Mouse (Mus musculus) stomach, embryonic 14.5 days (tissue): ENCODE results near the gene Mtif3. TPM values are rescaled to one million over a fixed set of nuclear protein-coding genes. Genes with fewer than 3 reads are reported as not detected.

Experiments used
- ATAC-seq: fragments of 200-750 bp; cut with Nextera tagmentation; 2 replicates; pipeline ENCODE4 v1.8.0; 2017; ENCODE audit warnings: low read depth, moderate TSS enrichment; ENCODE audit not compliant: insufficient number of reproducible peaks, insufficient read depth, low FRiP score
- H3K27ac ChIP-seq: fragments of 300-500 bp; sonication (generic); 2 replicates; pipeline ENCODE4 v1.5.1; 2014; ENCODE audit warnings: mild to moderate bottlenecking, low read length, moderate library complexity, mixed read lengths
- H3K27me3 ChIP-seq: fragments of 300-500 bp; sonication (generic); 2 replicates; pipeline ENCODE4 v1.6.1; 2014; ENCODE audit warnings: low read length, control low read depth, mixed read lengths; ENCODE audit not compliant: control insufficient read depth, insufficient read depth
- H3K36me3 ChIP-seq: fragments of 300-500 bp; sonication (generic); 2 replicates; pipeline ENCODE4 v1.6.1; 2014; ENCODE audit warnings: mild to moderate bottlenecking, control low read depth, low read length, moderate library complexity, mixed read lengths; ENCODE audit not compliant: control insufficient read depth, insufficient read depth
- H3K4me1 ChIP-seq: fragments of 300-500 bp; sonication (generic); 2 replicates; pipeline ENCODE4 v1.6.1; 2014; ENCODE audit warnings: low read length, control low read depth, mixed read lengths; ENCODE audit not compliant: control insufficient read depth, insufficient read depth
- H3K4me2 ChIP-seq: fragments of 300-500 bp; sonication (generic); replicated peaks from 2 replicates; pipeline ENCODE4 v1.6.1; 2014; ENCODE audit warnings: low read depth, low read length, control low read depth
- H3K4me3 ChIP-seq: fragments of 300-500 bp; sonication (generic); 2 replicates; pipeline ENCODE4 v1.5.1; 2014; ENCODE audit warnings: low read depth, low read length, control low read depth
- H3K9ac ChIP-seq: fragments of 300-500 bp; sonication (generic); replicated peaks from 2 replicates; pipeline ENCODE4 v1.6.1; 2014; ENCODE audit warnings: low read depth, mild to moderate bottlenecking, control low read depth, low read length, moderate library complexity, mixed read lengths
- H3K9me3 ChIP-seq: fragments of 300-500 bp; sonication (generic); 2 replicates; pipeline ENCODE4 v1.6.1; 2016; ENCODE audit warnings: low read depth, low read length, control low read depth; ENCODE audit not compliant: control insufficient read depth
- WGBS: fragments of 180-500 bp; shearing (Covaris S2); extraction: QIAGEN DNeasy Blood & Tissue Kit; methylation state at CpG from one replicate; pipeline ENCODE4 v1.1.7; 2014; 5-methylcytosine and 5-hydroxymethylcytosine counted together
- polyA plus RNA-seq: library from polyadenylated mRNA; unstranded; fragments of >200 nt; fragmentation: Nextera tagmentation; extraction: Ambion mirVana; gene quantifications from 2 replicates; pipeline ENCODE4 v1.2.1, GENCODE M21; 2014

Mtif3 gene
- polyA plus RNA-seq, 1 experiment from 2014 or later: 29.9 TPM

DNA sequence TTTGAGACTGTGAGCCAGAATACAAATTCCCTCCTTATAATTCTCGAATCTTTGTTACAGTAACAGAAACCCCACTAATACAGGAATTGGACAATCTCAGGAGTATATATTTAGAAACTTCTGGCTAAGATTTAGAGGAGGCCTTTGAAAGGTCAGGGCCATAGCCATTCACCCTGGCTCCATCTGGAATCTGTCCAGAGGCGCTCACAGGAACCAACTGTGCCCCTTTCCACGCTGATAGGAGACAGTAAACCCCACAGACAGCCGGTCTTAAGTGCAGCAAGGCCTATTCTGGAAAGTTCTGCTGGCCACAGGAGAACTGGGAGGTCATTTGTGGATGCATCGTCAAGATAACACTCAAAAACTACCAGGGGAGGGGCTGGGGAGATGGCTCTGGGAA is 25.5 kb upstream of the Mtif3 start:
- 57% methylated on average over 5 of the region's 5 CpGs for WGBS
- ATAC-seq: no peak
- no peak overlapping the region for H3K9ac ChIP-seq

DNA sequence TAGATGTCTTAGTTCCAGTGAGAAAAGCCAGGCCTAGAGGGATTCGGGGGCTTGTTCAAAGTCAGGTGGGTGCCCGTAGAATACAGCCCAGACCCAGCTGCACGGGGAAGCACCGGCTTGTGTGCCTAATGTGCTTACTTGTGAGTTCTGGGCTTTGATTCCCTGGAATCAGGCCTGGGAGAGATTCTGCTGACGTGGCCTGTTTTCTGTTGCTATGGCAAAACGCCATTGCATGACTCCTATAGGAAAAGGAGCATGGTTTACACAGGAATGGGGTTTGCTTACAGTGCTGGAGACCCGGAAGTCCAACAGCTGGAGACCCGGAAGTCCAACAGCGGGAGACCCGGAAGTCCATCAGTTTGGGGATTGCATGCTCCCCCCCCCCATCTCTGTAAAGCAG is 24.0 kb upstream of the Mtif3 start:
- H3K9me3 ChIP-seq: no peaks in the 10 kb centered on the region
- no peak overlapping the region for H3K4me2 ChIP-seq
- H3K9ac ChIP-seq: no peak overlapping the region
- H3K4me3 ChIP-seq: no peak overlapping the region
- no peaks in the 10 kb centered on the region for H3K27me3 ChIP-seq
- no peak overlapping the region for H3K27ac ChIP-seq
- no peak for ATAC-seq
- no peaks in the 10 kb centered on the region for H3K36me3 ChIP-seq
- 74% methylated on average over 10 of the region's 10 CpGs for WGBS
- no peaks in the 10 kb centered on the region for H3K4me1 ChIP-seq

More for the DNA sequence above, 25.5 kb upstream of the Mtif3 start:
- H3K9me3 ChIP-seq: no peaks in the 10 kb centered on the region
- no peak overlapping the region for H3K27ac ChIP-seq
- H3K36me3 ChIP-seq: no peaks in the 10 kb centered on the region
- no peaks in the 10 kb centered on the region for H3K4me1 ChIP-seq
- H3K4me3 ChIP-seq: no peak overlapping the region
- H3K27me3 ChIP-seq: no peaks in the 10 kb centered on the region
- H3K4me2 ChIP-seq: no peak overlapping the region

DNA sequence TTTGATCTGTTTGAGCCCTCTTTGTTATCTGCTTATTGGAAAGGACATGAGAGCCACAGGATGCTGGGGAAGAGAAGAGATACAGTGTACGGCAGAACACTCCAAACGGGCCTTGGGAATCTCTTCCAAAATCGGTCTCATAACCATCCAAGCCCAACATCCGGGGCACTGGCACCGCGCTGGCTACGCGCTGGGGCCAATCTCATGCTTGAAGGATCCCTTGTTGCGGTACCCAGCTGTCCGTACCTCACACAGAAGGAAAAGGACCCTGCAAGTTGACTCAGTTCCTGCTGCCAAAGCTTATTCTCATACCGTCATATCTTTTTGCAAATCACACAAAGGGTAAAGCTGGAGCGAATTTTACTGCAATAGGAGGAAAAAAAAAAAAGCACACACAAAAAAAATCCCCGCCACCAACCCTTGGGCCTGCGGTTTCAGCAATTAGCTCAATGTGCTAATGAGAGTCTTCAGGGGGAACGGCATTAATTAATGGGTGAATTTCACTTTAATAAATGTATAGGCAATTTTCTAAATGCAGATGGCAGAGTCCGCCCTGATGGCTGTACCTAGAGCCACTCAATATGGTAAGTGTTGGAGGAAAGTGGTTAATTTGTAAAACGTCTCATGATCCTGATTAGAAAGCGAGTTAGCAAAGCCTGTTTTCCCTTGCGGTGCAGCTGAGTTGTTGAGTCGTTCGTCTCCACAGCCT is 22.3 kb upstream of the Mtif3 start:
- no peaks in the 10 kb centered on the region for H3K36me3 ChIP-seq
- no peaks in the 10 kb centered on the region for H3K4me1 ChIP-seq
- no peaks in the 10 kb centered on the region for H3K9me3 ChIP-seq
- H3K4me2 ChIP-seq: no peak overlapping the region
- no peak overlapping the region for H3K9ac ChIP-seq
- WGBS: 65% methylated on average over 21 of the region's 21 CpGs
- ATAC-seq: no peak
- no peaks in the 10 kb centered on the region for H3K27me3 ChIP-seq
- no peak overlapping the region for H3K4me3 ChIP-seq
- no peak overlapping the region for H3K27ac ChIP-seq

DNA sequence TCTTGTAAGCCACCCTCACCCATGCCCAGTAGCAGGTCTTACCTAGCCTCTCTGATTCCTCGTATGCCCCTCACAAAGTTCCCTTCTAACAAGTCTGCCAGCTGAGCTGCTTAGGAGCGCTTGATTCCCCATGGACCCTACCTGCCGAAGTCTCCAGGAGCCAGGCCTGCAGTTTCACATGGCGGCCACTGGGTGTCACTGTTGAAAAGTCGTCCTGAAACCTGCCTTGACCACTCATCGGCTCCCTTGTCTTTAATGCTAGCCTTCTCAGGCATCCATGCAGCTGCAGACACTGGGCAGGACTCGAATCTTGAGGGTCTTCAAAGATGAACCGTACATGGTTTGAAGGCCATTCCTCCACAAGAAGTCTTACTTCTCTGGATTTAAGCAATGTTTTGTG is 19.6 kb upstream of the Mtif3 start:
- H3K27ac ChIP-seq: no peak overlapping the region
- H3K9me3 ChIP-seq: no peaks in the 10 kb centered on the region
- WGBS: 10% methylated on average over 8 of the region's 8 CpGs
- H3K9ac ChIP-seq: no peak overlapping the region
- no peaks in the 10 kb centered on the region for H3K27me3 ChIP-seq
- no peaks in the 10 kb centered on the region for H3K4me1 ChIP-seq
- ATAC-seq: no peak; the same call in 1 of the 2 replicates
- no peak overlapping the region for H3K4me3 ChIP-seq
- no peak overlapping the region for H3K4me2 ChIP-seq
- no peaks in the 10 kb centered on the region for H3K36me3 ChIP-seq

DNA sequence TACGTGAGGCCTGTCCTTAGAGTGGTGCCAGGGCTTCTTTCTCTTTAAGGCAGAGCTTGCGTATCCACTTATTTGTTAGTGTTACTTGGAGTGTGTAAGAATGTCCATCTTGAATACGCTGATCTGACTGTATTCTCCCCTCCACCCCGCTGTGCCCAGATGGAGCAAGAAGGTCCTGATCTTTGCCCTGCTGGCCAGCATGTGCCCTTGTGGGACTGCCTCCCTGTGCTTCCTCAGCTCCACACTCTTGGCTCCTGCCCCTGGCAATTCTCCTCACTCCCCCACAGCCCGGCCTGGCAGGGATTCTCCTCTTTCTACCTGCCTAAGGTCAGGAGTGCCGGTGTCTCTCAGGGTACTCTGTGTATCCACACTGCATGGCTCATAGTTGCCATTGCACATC is 17.8 kb upstream of the Mtif3 start:
- no peak overlapping the region for H3K9ac ChIP-seq
- no peaks in the 10 kb centered on the region for H3K27me3 ChIP-seq
- H3K4me2 ChIP-seq: no peak overlapping the region
- no peaks in the 10 kb centered on the region for H3K36me3 ChIP-seq
- H3K4me1 ChIP-seq: no peaks in the 10 kb centered on the region
- 89% methylated on average over 6 of the region's 6 CpGs for WGBS
- no peak overlapping the region for H3K4me3 ChIP-seq
- H3K9me3 ChIP-seq: no peaks in the 10 kb centered on the region
- no peak overlapping the region for H3K27ac ChIP-seq
- no peak for ATAC-seq

DNA sequence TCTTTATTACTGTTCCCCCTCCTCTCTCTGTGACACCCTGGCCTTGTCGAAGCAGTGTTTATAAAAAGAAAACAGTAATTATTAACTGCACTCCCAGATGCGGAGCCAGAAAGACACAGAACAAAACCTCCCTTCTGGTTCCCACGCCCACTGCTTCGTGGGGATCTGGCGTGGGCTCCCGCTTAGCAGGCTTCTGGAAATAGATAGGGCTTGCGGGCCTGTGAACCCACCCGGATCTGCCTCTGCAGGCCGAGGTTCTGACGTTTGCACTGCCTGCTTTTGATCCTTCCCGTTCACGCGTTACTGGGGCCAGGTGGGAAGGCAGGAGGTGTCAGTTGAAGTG is 11.2 kb upstream of the Mtif3 start:
- peak overlapping the region; percentile 24; the same call in 1 of the 2 replicates for H3K27ac ChIP-seq
- peak overlapping the region; percentile 17; the same call in 1 of the 2 replicates for H3K4me2 ChIP-seq
- no peaks in the 10 kb centered on the region for H3K27me3 ChIP-seq
- ATAC-seq: no peak
- no peak overlapping the region for H3K4me3 ChIP-seq
- 16% methylated on average over 13 of the region's 13 CpGs for WGBS
- no peak overlapping the region for H3K9ac ChIP-seq
- no peaks in the 10 kb centered on the region for H3K9me3 ChIP-seq
- peaks cover 6% of the 10 kb centered on the region; the same call in 1 of the 2 replicates for H3K4me1 ChIP-seq
- no peaks in the 10 kb centered on the region for H3K36me3 ChIP-seq

DNA sequence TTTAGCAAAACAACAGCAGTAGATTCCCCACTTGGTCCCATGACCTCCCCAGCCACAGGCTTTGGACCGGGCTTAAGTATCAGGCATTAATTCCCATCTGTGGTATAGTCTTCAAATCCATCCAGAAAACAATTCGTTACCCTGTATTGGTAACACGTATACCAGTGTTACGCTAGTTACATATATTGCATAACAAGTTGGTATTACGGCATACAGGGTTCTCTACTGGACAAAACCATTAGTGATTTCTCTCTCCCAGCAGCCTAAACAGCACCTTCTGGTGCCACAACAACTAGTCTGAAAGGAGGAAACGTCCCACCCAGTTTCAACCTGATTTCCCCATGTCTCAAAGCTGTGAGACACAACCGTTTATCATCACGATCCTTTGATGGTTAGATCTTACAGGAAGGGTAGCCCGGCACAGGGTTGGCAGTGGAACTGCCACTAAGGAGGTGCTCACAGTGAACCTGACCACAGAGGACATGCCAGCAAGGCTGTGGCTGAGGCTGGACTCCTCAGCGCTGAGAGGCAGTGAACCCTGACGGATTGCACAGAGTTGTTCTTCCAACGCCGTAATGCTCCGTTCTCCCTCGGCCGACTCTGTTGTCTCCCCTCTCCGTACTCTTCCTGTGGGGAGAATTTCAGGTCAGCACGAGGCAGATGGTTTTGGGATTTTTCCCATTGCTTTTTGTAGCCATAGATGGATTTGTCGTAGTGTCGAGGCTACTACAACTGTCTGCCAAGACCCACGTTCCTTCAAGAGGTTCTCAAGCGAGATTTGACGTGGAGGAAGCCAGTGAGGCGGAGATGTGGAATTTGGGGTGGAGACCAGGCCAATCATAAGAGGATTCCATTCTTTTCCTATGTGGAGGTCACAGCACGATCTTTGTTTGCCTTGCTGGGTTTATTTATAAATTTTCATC is 10.5 kb upstream of the Mtif3 start:
- no peaks in the 10 kb centered on the region for H3K27me3 ChIP-seq
- H3K4me1 ChIP-seq: peaks cover 6% of the 10 kb centered on the region; the same call in 1 of the 2 replicates
- no peak overlapping the region for H3K4me3 ChIP-seq
- no peak overlapping the region for H3K9ac ChIP-seq
- H3K4me2 ChIP-seq: peak overlapping the region; percentile 17; the same call in 1 of the 2 replicates
- H3K36me3 ChIP-seq: no peaks in the 10 kb centered on the region
- no peak for ATAC-seq
- H3K9me3 ChIP-seq: no peaks in the 10 kb centered on the region
- WGBS: 66% methylated on average over 25 of the region's 25 CpGs
- no peak overlapping the region; the same call in 1 of the 2 replicates for H3K27ac ChIP-seq

DNA sequence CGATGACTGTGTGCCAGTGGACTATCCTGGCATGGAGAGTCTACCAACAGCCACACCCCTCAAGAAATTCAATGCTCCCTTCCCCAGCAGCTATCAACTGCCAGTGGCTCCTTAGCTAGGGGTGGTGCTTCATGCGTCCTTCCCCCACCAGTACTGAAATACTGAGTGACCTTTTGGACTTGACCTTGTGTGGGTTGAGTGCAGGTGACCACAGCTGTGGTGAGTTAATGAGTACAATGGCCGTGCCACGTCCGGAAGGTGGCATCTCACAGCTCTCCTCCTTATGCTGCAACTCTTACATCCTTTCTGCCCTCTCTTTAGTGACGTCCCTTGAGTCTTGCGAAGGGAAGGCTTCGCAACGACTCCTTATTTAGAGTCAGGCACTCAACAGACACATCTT is 9.8 kb upstream of the Mtif3 start:
- Histone ChIP-seq H3K27me3 (no peaks in the 10 kb centered on the region), H3K9me3 (no peaks in the 10 kb centered on the region), H3K36me3 (no peaks in the 10 kb centered on the region), H3K9ac (no peak overlapping the region), H3K4me3 (no peak overlapping the region), H3K27ac (no peak overlapping the region), H3K4me1 (peaks cover 6% of the 10 kb centered on the region; the same call in 1 of the 2 replicates), H3K4me2 (no peak overlapping the region)
- ATAC-seq: no peak
- 89% methylated on average over 9 of the region's 9 CpGs for WGBS
